Mouse (Mus musculus): ENCODE measurements around the gene Cdh15. TPM values are rescaled to one million over a fixed set of nuclear protein-coding genes. Genes with fewer than 3 reads are reported as not detected.

Gene Cdh15
- total RNA-seq, 1 experiment = 0.76 TPM

GRCm38 (mm10) chr8:122875186-122875585, 27.4 kb downstream of the Cdh15 start:
- H3K9ac ChIP-seq (ENCODE audit: insufficient read depth, low read depth, low read length, poor library complexity, severe bottlenecking) = no peak overlapping the region
- no peak for DNase-seq (ENCODE audit: low read depth, low spot score)
- H3K27ac ChIP-seq (ENCODE audit: insufficient read depth, low read depth, low read length, poor library complexity, severe bottlenecking) = no peak overlapping the region
- H3K9me3 ChIP-seq (ENCODE audit: control insufficient read depth, insufficient read depth, low read depth, low read length) = no peaks in the 10 kb centered on the region
- peaks cover 2% of the 10 kb centered on the region; the same call in 1 of the 2 replicates for H3K36me3 ChIP-seq (ENCODE audit: control insufficient read depth, insufficient read depth, low read length, poor library complexity, severe bottlenecking)
- in situ Hi-C loops (cut with MboI; ENCODE audit: low sequenced_read_pairs in 2 of 2, unreplicated experiment in 2 of 2) = no loop called here
- TF ChIP-seq CHD2 (IDR thresholded peaks at IDR 0.05; ENCODE audit: low read depth, low read length) (no peak), ZNF384 (IDR thresholded peaks at IDR 0.05; ENCODE audit: low read depth, low read length) (no peak), ZC3H11A (IDR thresholded peaks at IDR 0.05; ENCODE audit: borderline replicate concordance, low read depth, low read length) (no peak), HCFC1 (IDR thresholded peaks at IDR 0.05; ENCODE audit: borderline replicate concordance, insufficient read depth, low read length) (no peak), MAFK (IDR thresholded peaks at IDR 0.05; ENCODE audit: insufficient read depth, low read depth, low read length) (no peak)
- H3K4me1 ChIP-seq (ENCODE audit: control insufficient read depth in 2 of 2, insufficient read depth in 2 of 2, low read length in 2 of 2, poor library complexity in 1 of 2) = peaks cover 0 to 13% of the 10 kb centered on the region in 2 experiments; a peak in 2 of 4 replicates
- H3K4me3 ChIP-seq (ENCODE audit: insufficient read depth in 1 of 2, low read depth in 1 of 2, low read length in 2 of 2, poor library complexity in 1 of 2, severe bottlenecking in 1 of 2) = no peak overlapping the region

GRCm38 (mm10) chr8:122878231-122878630, 30.5 kb downstream of the Cdh15 start:
- H3K27ac ChIP-seq (ENCODE audit: insufficient read depth, low read depth, low read length, poor library complexity, severe bottlenecking) = no peak overlapping the region

GRCm38 (mm10) chr8:122880302-122880701, 32.5 kb downstream of the Cdh15 start:
- Histone ChIP-seq H3K9me3 (ENCODE audit: control insufficient read depth, insufficient read depth, low read depth, low read length) (no peaks in the 10 kb centered on the region), H3K9ac (ENCODE audit: insufficient read depth, low read depth, low read length, poor library complexity, severe bottlenecking) (no peak overlapping the region), H3K4me1 (ENCODE audit: control insufficient read depth in 2 of 2, insufficient read depth in 2 of 2, low read length in 2 of 2, poor library complexity in 1 of 2) (peaks cover 0 to 7% of the 10 kb centered on the region in 2 experiments; a peak in 2 of 4 replicates), H3K4me3 (ENCODE audit: insufficient read depth in 1 of 2, low read depth in 1 of 2, low read length in 2 of 2, poor library complexity in 1 of 2, severe bottlenecking in 1 of 2) (no peak overlapping the region), H3K36me3 (ENCODE audit: control insufficient read depth, insufficient read depth, low read length, poor library complexity, severe bottlenecking) (peaks cover 27% of the 10 kb centered on the region), H3K27ac (ENCODE audit: insufficient read depth, low read depth, low read length, poor library complexity, severe bottlenecking) (no peak overlapping the region)
- TF ChIP-seq MAFK (IDR thresholded peaks at IDR 0.05; ENCODE audit: insufficient read depth, low read depth, low read length) (no peak), ZNF384 (IDR thresholded peaks at IDR 0.05; ENCODE audit: low read depth, low read length) (no peak), HCFC1 (IDR thresholded peaks at IDR 0.05; ENCODE audit: borderline replicate concordance, insufficient read depth, low read length) (no peak), ZC3H11A (IDR thresholded peaks at IDR 0.05; ENCODE audit: borderline replicate concordance, low read depth, low read length) (no peak)
- DNase-seq (ENCODE audit: low read depth, low spot score) = no peak
- in situ Hi-C loops (cut with MboI; ENCODE audit: low sequenced_read_pairs in 2 of 2, unreplicated experiment in 2 of 2) = no loop called here

More at GRCm38 (mm10) chr8:122878231-122878630, 30.5 kb downstream of the Cdh15 start:
- no peak overlapping the region for H3K9ac ChIP-seq (ENCODE audit: insufficient read depth, low read depth, low read length, poor library complexity, severe bottlenecking)
- H3K9me3 ChIP-seq (ENCODE audit: control insufficient read depth, insufficient read depth, low read depth, low read length) = no peaks in the 10 kb centered on the region
- H3K4me3 ChIP-seq (ENCODE audit: insufficient read depth in 1 of 2, low read depth in 1 of 2, low read length in 2 of 2, poor library complexity in 1 of 2, severe bottlenecking in 1 of 2) = no peak overlapping the region
- peaks cover 0 to 7% of the 10 kb centered on the region in 2 experiments; a peak in 2 of 4 replicates for H3K4me1 ChIP-seq (ENCODE audit: control insufficient read depth in 2 of 2, insufficient read depth in 2 of 2, low read length in 2 of 2, poor library complexity in 1 of 2)
- in situ Hi-C loops (cut with MboI; ENCODE audit: low sequenced_read_pairs in 2 of 2, unreplicated experiment in 2 of 2) = no loop called here
- peaks cover 9% of the 10 kb centered on the region for H3K36me3 ChIP-seq (ENCODE audit: control insufficient read depth, insufficient read depth, low read length, poor library complexity, severe bottlenecking)
- TF ChIP-seq MAFK (IDR thresholded peaks at IDR 0.05; ENCODE audit: insufficient read depth, low read depth, low read length) (no peak), HCFC1 (IDR thresholded peaks at IDR 0.05; ENCODE audit: borderline replicate concordance, insufficient read depth, low read length) (no peak), ZC3H11A (IDR thresholded peaks at IDR 0.05; ENCODE audit: borderline replicate concordance, low read depth, low read length) (no peak), ZNF384 (IDR thresholded peaks at IDR 0.05; ENCODE audit: low read depth, low read length) (no peak), CHD2 (IDR thresholded peaks at IDR 0.05; ENCODE audit: low read depth, low read length) (no peak)
- no peak for DNase-seq (ENCODE audit: low read depth, low spot score)

- Histone ChIP-seq H3K27ac (ENCODE audit: insufficient read depth, low read depth, low read length, poor library complexity, severe bottlenecking) (no peak overlapping the region), H3K4me3 (ENCODE audit: insufficient read depth in 1 of 2, low read depth in 1 of 2, low read length in 2 of 2, poor library complexity in 1 of 2, severe bottlenecking in 1 of 2) (no peak overlapping the region), H3K4me1 (ENCODE audit: control insufficient read depth in 2 of 2, insufficient read depth in 2 of 2, low read length in 2 of 2, poor library complexity in 1 of 2) (peaks cover 0 to 7% of the 10 kb centered on the region in 2 experiments; a peak in 2 of 4 replicates), H3K36me3 (ENCODE audit: control insufficient read depth, insufficient read depth, low read length, poor library complexity, severe bottlenecking) (peaks cover 58% of the 10 kb centered on the region), H3K9ac (ENCODE audit: insufficient read depth, low read depth, low read length, poor library complexity, severe bottlenecking) (no peak overlapping the region), H3K9me3 (ENCODE audit: control insufficient read depth, insufficient read depth, low read depth, low read length) (no peaks in the 10 kb centered on the region)
- DNase-seq (ENCODE audit: low read depth, low spot score) = no peak
- in situ Hi-C loops (cut with MboI; ENCODE audit: low sequenced_read_pairs in 2 of 2, unreplicated experiment in 2 of 2) = no loop called here
- TF ChIP-seq CHD2 (IDR thresholded peaks at IDR 0.05; ENCODE audit: low read depth, low read length) (no peak), ZC3H11A (IDR thresholded peaks at IDR 0.05; ENCODE audit: borderline replicate concordance, low read depth, low read length) (no peak), MAFK (IDR thresholded peaks at IDR 0.05; ENCODE audit: insufficient read depth, low read depth, low read length) (no peak), ZNF384 (IDR thresholded peaks at IDR 0.05; ENCODE audit: low read depth, low read length) (no peak), HCFC1 (IDR thresholded peaks at IDR 0.05; ENCODE audit: borderline replicate concordance, insufficient read depth, low read length) (no peak)
Measured at GRCm38 (mm10) chr8:122883671-122884070, 35.9 kb downstream of the Cdh15 start.

- Histone ChIP-seq H3K9ac (ENCODE audit: insufficient read depth, low read depth, low read length, poor library complexity, severe bottlenecking) (no peak overlapping the region), H3K36me3 (ENCODE audit: control insufficient read depth, insufficient read depth, low read length, poor library complexity, severe bottlenecking) (peaks cover 93% of the 10 kb centered on the region), H3K27ac (ENCODE audit: insufficient read depth, low read depth, low read length, poor library complexity, severe bottlenecking) (no peak overlapping the region), H3K4me1 (ENCODE audit: control insufficient read depth in 2 of 2, insufficient read depth in 2 of 2, low read length in 2 of 2, poor library complexity in 1 of 2) (no peaks in the 10 kb centered on the region), H3K4me3 (ENCODE audit: insufficient read depth in 1 of 2, low read depth in 1 of 2, low read length in 2 of 2, poor library complexity in 1 of 2, severe bottlenecking in 1 of 2) (no peak overlapping the region), H3K9me3 (ENCODE audit: control insufficient read depth, insufficient read depth, low read depth, low read length) (no peaks in the 10 kb centered on the region)
- in situ Hi-C loops (cut with MboI; ENCODE audit: low sequenced_read_pairs in 2 of 2, unreplicated experiment in 2 of 2) = no loop called here
- no peak for TF ChIP-seq MAFK (IDR thresholded peaks at IDR 0.05; ENCODE audit: insufficient read depth, low read depth, low read length)
- TF ChIP-seq CHD2 (IDR thresholded peaks at IDR 0.05; ENCODE audit: low read depth, low read length) = no peak
- no peak for TF ChIP-seq ZC3H11A (IDR thresholded peaks at IDR 0.05; ENCODE audit: borderline replicate concordance, low read depth, low read length)
- TF ChIP-seq ZNF384 (IDR thresholded peaks at IDR 0.05; ENCODE audit: low read depth, low read length) = no peak
- no peak for TF ChIP-seq HCFC1 (IDR thresholded peaks at IDR 0.05; ENCODE audit: borderline replicate concordance, insufficient read depth, low read length)
- no peak for DNase-seq (ENCODE audit: low read depth, low spot score)
Measured at GRCm38 (mm10) chr8:122891440-122891839, 43.7 kb downstream of the Cdh15 start.
